Mouse (Mus musculus): ENCODE measurements around the gene BC004004.

DNA sequence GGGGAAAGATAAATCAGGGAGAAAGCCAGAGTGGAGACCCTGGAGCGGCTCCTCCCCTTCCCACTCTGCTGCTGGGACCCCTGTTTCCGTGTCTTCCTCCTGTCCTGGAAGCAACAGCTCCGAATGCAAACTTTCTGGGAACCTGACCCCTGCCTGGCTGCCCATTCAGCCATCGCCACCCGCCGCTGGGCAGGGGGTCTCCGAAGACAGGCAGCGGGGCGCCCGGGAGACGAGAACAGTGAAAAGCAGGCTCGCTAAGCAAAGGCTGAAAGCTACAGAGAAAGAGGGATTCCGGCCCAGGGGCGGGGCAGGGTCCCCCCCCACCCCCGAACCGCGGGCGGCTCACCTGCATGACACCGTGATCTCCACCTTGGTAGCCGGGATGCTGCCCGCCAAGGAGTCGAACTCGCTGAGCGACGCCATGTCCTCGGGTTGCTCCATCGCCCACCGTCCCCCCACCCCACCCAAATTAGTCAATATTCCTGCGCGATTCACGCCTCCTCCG lies 31.3 kb upstream of the BC004004 start:
- TF ChIP-seq CTCF (IDR thresholded peaks at IDR 0.05; ENCODE audit: low read depth) (no peak), EP300 (IDR thresholded peaks at IDR 0.05; ENCODE audit: low read depth) (no peak)

Data from liver, postnatal 0 days (tissue).